Mouse (Mus musculus) right cerebral cortex, postnatal 4 days (tissue): ENCODE results near the gene Zfhx3.

ENCODE experiments used
- DNase-seq: peaks from one replicate; pipeline ENCODE4 v3.0.0-alpha.2; 2022

Zfhx3 gene

DNA sequence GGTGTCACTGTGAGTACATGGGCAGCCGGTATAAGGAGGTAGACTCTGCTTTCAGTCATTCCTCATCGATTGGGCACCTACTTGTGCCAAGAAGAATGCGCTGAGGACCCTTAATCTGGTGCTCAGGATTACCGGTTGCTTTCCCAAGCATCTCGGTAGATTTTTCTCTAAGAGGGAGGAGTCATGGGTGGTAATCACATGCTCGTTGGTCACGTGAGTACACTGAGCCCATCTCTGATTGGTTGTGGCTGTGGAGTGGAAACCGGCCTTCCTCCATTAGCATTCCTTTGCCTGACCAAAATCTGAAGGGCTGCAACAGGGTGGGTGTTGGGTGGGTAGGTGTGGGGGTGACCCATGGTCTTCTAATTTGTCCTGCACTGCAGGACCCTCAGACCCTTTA, 421.4 kb downstream of the Zfhx3 start:
- no peak for DNase-seq

DNA sequence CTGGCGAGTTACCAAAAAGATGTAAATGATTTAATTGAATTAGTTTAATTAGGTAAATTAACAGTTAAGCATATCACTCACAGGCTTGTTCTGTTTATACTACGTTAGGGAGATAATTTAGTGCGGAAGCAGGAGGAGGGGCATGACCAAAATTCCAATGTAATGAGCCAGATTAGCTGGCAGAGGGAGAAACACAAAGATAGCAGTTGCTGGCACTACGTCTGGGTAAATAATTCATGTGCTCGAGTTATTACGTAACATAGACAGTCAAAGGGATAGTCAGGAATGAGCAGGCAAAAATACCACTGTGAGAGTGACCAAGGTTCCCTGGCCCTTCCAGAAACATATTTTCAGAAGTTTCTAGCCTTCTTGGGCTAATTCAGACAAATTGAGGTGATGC, 426.6 kb downstream of the Zfhx3 start:
- DNase-seq, result no peak

DNA sequence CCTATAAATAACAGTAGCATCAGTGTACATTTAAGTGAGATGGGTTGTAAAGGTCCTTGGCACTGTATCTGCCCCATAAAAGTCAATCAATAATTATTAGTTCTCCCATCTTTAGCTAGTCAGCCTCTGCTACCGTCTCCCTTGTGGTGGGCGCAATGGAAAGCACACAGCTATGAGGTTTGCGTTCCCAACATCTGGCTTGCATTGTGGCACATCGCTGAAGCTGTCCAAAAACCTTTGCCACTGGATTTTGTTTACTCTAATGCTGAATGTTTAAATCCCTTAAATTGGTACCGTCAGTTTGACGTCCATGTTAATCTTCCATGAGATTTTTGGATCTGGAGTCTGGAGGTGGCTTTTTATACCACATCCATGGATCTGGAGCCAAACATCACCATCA, 428.3 kb downstream of the Zfhx3 start:
- no peak for DNase-seq

GRCm38 (mm10) chr8:108373046-108373445, 430.6 kb downstream of the Zfhx3 start:
- no peak for DNase-seq

DNA sequence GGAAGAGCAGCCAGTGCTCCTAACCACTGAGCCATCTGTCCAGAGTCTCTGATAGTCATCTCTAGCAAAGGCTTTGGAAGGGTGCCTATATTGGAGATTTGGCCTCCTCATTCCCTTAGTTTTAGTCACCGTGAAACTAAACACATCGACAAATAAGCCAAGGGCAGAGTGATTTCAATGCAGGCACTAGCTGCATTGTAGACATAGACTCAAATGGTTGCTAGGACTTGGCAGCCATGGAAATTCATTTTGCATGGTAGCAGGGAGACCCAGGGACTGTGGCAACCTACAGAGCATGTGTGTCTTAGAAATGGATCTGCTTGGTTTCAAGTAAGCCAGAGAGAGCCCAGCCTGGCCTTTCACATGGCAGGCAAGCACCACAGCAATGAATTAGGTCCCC, 435.6 kb downstream of the Zfhx3 start:
- DNase-seq, result no peak

DNA sequence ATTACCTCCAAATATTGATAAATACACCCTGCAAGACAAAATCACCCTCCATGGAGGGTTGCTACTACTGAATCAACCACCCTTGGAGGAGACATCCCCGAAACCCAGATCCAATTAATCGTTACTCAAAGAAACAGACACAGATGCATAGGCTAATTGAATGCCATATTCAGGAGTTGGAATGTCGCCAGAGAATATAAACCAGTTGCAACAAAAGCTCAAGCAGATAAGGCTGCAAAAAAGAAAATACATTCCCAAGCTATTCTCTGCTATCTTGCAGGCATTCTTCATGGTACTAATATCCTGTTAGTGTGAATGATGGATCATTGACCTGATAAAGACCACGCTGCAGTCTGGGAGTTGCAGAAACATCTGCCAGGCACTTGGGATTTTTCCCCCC, 440.7 kb downstream of the Zfhx3 start:
- no peak for DNase-seq

DNA sequence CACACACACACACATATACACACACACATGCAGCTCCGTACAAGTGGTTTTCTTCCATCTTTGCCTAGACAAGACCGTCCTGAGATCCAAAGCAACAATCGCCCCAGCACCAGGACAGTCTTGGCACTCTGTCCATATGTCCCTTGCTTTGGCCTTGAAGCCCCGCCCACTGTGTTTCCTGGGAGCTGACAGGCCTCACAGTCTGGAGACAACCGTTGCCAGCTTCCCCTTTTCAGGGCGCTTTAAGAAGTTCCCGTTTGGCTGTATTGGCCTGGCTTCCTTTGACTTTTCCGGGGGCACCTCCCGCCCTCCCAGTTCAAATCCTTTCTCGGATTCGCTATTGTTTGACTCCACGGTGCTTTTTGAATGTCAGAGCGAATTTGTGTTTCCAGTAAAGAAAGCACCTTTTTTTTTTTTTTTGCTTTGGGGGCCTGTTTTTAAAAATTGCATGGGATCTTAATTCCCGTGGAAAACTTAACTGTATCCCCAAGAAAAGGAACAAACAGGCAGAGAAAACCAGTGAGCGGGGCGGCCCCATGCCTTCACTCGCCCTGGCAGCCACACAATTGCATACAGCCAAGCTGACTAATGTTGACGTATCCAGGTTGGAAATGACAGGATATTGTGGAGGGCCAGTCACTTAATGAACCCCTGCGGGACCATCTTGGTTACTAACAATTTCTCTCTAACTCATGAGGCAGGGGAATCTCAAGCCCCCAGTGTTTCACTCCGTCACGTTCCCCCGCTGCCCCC, 444.9 kb downstream of the Zfhx3 start:
- DNase-seq, result peak; percentile 14

DNA sequence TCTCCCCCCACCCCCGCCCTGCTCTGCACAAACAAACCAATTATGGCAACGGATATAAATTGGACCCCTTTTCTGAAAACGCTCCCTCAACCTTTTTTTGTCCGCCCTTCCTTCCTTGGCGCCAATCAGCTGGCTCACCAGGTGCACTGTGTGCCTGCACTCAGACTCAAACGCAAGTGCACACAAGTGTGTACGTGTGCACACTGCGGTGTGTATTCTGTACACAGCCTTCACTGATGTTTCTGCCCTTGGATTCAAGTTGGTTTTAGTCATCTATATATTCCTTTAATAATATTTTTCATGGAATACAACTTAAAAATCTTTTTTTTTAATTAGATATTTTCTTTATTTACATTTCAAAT, 445.4 kb downstream of the Zfhx3 start:
- no peak for DNase-seq

GRCm38 (mm10) chr8:108392909-108393308, 450.5 kb downstream of the Zfhx3 start:
- no peak for DNase-seq

DNA sequence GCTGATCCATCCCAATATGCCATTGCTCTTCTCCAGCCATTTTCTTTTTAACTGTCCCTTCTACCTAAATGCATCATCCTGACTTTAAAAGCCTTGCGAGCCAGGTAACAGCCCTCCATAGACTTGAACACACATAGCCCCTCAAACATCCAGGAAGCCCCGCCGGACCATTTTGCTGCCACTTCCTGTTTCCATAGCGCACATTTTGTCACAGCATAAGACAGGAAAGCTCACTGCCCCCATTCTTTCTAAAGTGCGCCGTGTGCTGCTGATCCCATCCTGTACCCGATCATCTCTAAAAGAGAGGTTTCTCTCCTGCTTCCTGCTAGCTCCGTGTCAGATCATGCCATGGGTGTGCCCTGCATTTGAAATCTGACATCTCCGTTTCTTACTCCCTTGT, 459.7 kb downstream of the Zfhx3 start:
- no peak for DNase-seq

GRCm38 (mm10) chr8:108406716-108407494, 464.5 kb downstream of the Zfhx3 start:
- DNase-seq, result peak; percentile 39

DNA sequence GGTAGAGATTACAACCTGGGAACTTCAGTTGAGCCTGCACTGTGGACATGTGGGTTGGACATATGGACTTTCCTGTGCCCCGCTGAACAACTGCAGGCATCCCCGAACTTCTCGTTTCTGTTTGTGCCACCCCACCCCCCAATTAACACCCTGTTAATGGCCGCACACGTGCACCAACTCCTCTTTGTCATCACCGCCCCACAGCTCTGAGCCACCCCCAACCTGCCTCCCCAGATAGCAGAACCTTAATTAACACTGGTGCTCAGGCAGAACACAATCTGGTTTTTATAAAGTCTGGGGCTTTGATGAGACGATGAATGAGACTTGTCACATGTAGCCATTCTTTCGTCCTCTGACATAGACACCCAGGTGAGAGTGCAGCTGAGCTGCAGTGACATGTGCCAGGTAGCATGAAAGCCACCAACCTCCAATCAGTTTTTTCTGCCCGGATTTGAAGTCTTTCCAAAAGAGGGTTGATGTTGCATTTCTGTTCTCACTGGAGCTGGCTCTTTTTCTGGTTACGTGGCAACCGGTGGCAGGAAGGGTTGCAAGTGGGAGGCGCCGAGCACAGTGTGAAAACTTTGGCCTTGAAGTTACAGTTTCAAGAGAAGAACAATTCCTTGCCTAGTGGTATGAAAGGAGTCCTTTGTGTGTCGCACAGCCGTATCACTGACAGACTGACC, 476.9 kb downstream of the Zfhx3 start:
- no peak for DNase-seq

- no peak for DNase-seq
Measured at GRCm38 (mm10) chr8:108422521-108422920, 480.1 kb downstream of the Zfhx3 start.

GRCm38 (mm10) chr8:108424337-108424736, 481.9 kb downstream of the Zfhx3 start:
- DNase-seq, result peak; percentile 26

GRCm38 (mm10) chr8:108433321-108433720, 490.9 kb downstream of the Zfhx3 start:
- DNase-seq, result no peak

- no peak for DNase-seq
Measured at GRCm38 (mm10) chr8:108434510-108434909, 492.1 kb downstream of the Zfhx3 start.

DNA sequence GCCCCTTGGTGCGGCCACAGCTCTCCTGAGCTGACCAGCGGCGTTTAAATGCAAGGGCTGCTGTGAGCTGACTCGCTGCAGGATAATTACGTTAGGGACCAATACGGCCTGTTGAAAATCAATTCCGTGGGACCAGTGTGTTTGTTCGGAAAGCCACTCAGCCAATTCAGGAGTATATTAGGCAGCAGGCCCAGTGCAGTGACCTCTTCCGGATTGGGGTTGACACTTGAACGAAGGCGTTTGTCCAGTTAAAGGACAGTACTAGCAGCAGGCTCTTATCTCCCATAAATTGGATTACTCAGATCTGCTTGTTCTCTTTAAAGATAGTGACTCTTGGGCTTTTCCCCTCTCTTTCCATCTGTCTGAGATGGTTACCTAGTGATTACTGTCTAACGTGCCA, 493.9 kb downstream of the Zfhx3 start:
- DNase-seq, result no peak

GRCm38 (mm10) chr8:108437316-108437830, 494.9 kb downstream of the Zfhx3 start:
- DNase-seq, result no peak

DNA sequence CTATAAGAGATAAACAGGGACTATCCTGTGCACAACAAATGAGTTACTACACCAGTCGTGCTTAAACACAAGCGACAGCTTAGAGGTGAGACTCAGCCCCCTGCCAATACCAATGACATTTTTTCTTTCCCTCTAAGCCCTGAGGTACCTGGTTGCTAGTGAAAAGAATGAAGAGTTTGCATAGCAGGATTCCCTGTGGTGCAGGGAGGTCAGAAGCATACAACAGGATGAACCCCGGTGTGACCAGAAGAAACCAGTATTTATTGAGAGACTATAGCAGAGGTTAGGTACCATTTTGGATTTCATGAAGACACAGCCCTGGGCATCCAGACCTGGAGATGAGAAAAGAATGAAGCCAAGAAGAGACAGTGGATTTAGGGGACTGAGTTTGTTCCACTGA, 498.0 kb downstream of the Zfhx3 start:
- no peak for DNase-seq

DNA sequence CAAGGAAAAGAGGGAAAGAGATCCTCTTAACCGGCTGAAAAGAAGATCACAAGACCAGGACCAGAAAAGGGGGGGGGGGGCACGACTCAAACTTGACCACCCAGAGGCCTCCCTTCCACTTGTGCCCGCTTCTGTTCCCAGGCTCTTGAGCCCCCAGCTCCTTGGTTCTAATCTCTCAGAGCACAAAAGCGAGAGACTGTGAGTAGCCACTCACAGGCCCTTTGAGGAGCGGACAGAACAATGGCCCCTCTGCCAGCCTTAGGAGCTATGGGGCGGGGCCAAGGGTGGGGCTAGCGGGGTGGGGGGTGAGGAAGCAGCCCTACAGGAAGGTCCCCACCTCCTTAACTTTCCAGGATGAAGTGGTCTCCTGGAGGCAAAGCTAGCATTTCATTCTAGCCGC, 508.4 kb downstream of the Zfhx3 start:
- DNase-seq, result no peak

- no peak for DNase-seq
Measured at GRCm38 (mm10) chr8:108454561-108455311, 512.3 kb downstream of the Zfhx3 start.

GRCm38 (mm10) chr8:108466653-108467052, 524.2 kb downstream of the Zfhx3 start:
- no peak for DNase-seq
